In the genomic region with DNA sequence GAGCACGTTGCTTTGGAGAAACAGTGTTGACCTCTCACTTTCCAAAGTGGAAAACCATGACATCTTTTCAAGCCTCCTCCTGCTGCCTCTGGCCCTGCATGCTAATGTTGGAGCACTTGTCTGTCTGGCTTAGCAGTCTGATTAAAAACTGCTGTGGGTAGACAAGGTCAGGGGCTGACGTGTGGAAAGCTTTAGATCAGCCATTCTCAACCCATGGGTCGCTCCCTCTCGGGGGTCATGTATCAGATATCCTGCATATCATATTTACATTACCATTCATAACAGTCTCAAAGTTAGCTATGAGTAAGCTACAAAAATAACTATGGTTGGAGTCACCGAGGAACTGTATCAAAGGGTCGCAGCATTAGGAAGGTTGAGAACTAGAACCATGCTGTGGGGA, we compare ENCODE assay signal across 30 mouse cellular contexts. TPM values are rescaled to one million over a fixed set of nuclear protein-coding genes. Genes with fewer than 3 reads are reported as not detected.
DNase-seq lines count a peak whose midpoint lies in the region; ATAC-seq and TF ChIP-seq lines count a peak whose summit lies in the region.
"Had no signal": no experiment of that assay in that cellular context is flagged by ENCODE, and none has a peak within 500 bp of the region (broad histone marks: within the 10 kb centered on the region; RNA-seq: fewer than 3 reads in every experiment).

No protein-coding gene starts in this region.

- DNase-seq in embryo, embryonic 10.5 days (ENCODE audit: low spot score), result peak; percentile 36
- DNase-seq in embryo, embryonic 9.5 days (ENCODE audit: extremely low spot score), result no peak
- no peak for DNase-seq in heart, postnatal 4 days
- DNase-seq in heart, postnatal 0 days (ENCODE audit: low spot score), result no peak
- DNase-seq in heart, postnatal 25 days (ENCODE audit: low spot score), result no peak
- no peak for DNase-seq in adipocyte (ENCODE audit: low spot score)
- DNase-seq: adrenal gland, postnatal 14 days; cerebellum, adult 11-12 months; cerebellum, adult 9-11 months; gastrocnemius, postnatal 14 days; kidney, adult 8-10 months; layer of hippocampus, adult 9-11 months; liver, embryonic 13.5 days; lung, adult 18-20 months; lung, postnatal 4 days; thymus, postnatal 4 days had no signal

- no peak for TF ChIP-seq EP300 in heart, postnatal 0 days (IDR thresholded peaks at IDR 0.05; ENCODE audit: low read depth)

- peaks cover 28% of the 10 kb centered on the region for H3K4me1 ChIP-seq in heart, embryonic 12.5 days (replicated peaks)
- H3K4me1 ChIP-seq in heart, postnatal 0 days (ENCODE audit: control insufficient read depth, insufficient read depth), result 0 out of 2 replicates have a peak, but pooled peaks cover 4% of the 10 kb centered on the region
- peaks cover 9% of the 10 kb centered on the region for H3K4me1 ChIP-seq in embryonic facial prominence, embryonic 12.5 days
- H3K4me1 ChIP-seq: forebrain, embryonic 10.5 days; limb, embryonic 15.5 days; liver, embryonic 13.5 days; megakaryocyte, embryonic 14.5 days had no signal

- no peak for TF ChIP-seq CTCF in heart, postnatal 0 days (IDR thresholded peaks at IDR 0.05; ENCODE audit: low read depth)

- intact Hi-C loops in heart, postnatal 25 days (cut with DNase I), result no loop called here

- H3K4me3 ChIP-seq in heart, embryonic 12.5 days, result no peak overlapping the region
- H3K4me3 ChIP-seq in heart, postnatal 0 days (ENCODE audit: low read depth, low read length), result no peak overlapping the region
- H3K4me3 ChIP-seq in embryonic facial prominence, embryonic 12.5 days, result no peak overlapping the region
- H3K4me3 ChIP-seq: forebrain, embryonic 10.5 days; hindbrain, embryonic 13.5 days; limb, embryonic 10.5 days; limb, embryonic 15.5 days; liver, embryonic 13.5 days; megakaryocyte, embryonic 14.5 days; midbrain, embryonic 13.5 days had no signal

- WGBS in heart, embryonic 12.5 days, result 17% methylated on average over 6 of the region's 6 CpGs
- 14% methylated on average over 6 of the region's 6 CpGs for WGBS in heart, postnatal 0 days
- WGBS in embryonic facial prominence, embryonic 12.5 days, result 35% methylated on average over 6 of the region's 6 CpGs

- H3K27ac ChIP-seq in heart, embryonic 12.5 days (ENCODE audit: poor library complexity, severe bottlenecking), result peak overlapping the region; percentile 28
- H3K27ac ChIP-seq in heart, postnatal 0 days (ENCODE audit: low read depth), result peak overlapping the region; percentile 48; the same call in 1 of the 2 replicates
- 0 out of 2 replicates have a peak overlapping the region, but pooled peaks have one; percentile 23 for H3K27ac ChIP-seq in embryonic facial prominence, embryonic 12.5 days
- H3K27ac ChIP-seq: forebrain, embryonic 10.5 days; hindbrain, embryonic 13.5 days; kidney, postnatal 0 days; limb, embryonic 10.5 days; limb, embryonic 15.5 days; liver, embryonic 13.5 days; midbrain, embryonic 13.5 days had no signal

- no peaks in the 10 kb centered on the region for H3K27me3 ChIP-seq in heart, embryonic 12.5 days (replicated peaks)
- H3K27me3 ChIP-seq in heart, postnatal 0 days (ENCODE audit: control insufficient read depth, insufficient read depth, low read length), result no peaks in the 10 kb centered on the region
- H3K27me3 ChIP-seq in embryonic facial prominence, embryonic 12.5 days, result no peaks in the 10 kb centered on the region
- H3K27me3 ChIP-seq: hindbrain, embryonic 13.5 days; limb, embryonic 15.5 days; liver, embryonic 13.5 days; megakaryocyte, embryonic 14.5 days; midbrain, embryonic 13.5 days; Patski had no signal

- H3K36me3 ChIP-seq in heart, embryonic 12.5 days, result no peaks in the 10 kb centered on the region
- H3K36me3 ChIP-seq in heart, postnatal 0 days (replicated peaks; ENCODE audit: control insufficient read depth, insufficient read depth, low read length), result no peaks in the 10 kb centered on the region
- H3K36me3 ChIP-seq in embryonic facial prominence, embryonic 12.5 days, result no peaks in the 10 kb centered on the region
- H3K36me3 ChIP-seq: forebrain, embryonic 10.5 days; G1E; hindbrain, embryonic 13.5 days; limb, embryonic 10.5 days; limb, embryonic 15.5 days; liver, embryonic 13.5 days; midbrain, embryonic 13.5 days had no signal

- ATAC-seq in heart, embryonic 12.5 days (ENCODE audit: insufficient number of reproducible peaks, low FRiP score), result 0 out of 2 replicates have a peak, but pooled peaks have one; percentile 29
- ATAC-seq in heart, postnatal 0 days (ENCODE audit: insufficient read depth, low read depth), result no peak
- ATAC-seq in embryonic facial prominence, embryonic 12.5 days (ENCODE audit: insufficient number of reproducible peaks, insufficient read depth, low FRiP score, low TSS enrichment), result no peak
- ATAC-seq: forebrain, embryonic 16.5 days; intestine, embryonic 16.5 days; lung, postnatal 0 days; midbrain, embryonic 13.5 days; Patski had no signal

- H3K9me3 ChIP-seq in heart, embryonic 12.5 days (replicated peaks), result no peaks in the 10 kb centered on the region; the same call in 1 of the 2 replicates
- no peaks in the 10 kb centered on the region for H3K9me3 ChIP-seq in heart, postnatal 0 days (replicated peaks; ENCODE audit: control insufficient read depth, low read length)
- H3K9me3 ChIP-seq in embryonic facial prominence, embryonic 12.5 days, result no peaks in the 10 kb centered on the region
- H3K9me3 ChIP-seq: hindbrain, embryonic 13.5 days; limb, embryonic 10.5 days; limb, embryonic 15.5 days; liver, embryonic 13.5 days; midbrain, embryonic 13.5 days had no signal

- no peak overlapping the region for H3K4me2 ChIP-seq in heart, embryonic 12.5 days
- no peak overlapping the region for H3K4me2 ChIP-seq in heart, postnatal 0 days (ENCODE audit: low read depth, low read length)
- H3K4me2 ChIP-seq in embryonic facial prominence, embryonic 12.5 days (replicated peaks), result no peak overlapping the region
- H3K4me2 ChIP-seq: hindbrain, embryonic 13.5 days; limb, embryonic 15.5 days; liver, embryonic 13.5 days; midbrain, embryonic 13.5 days had no signal

- no peak overlapping the region for H3K9ac ChIP-seq in heart, embryonic 12.5 days
- no peak overlapping the region for H3K9ac ChIP-seq in heart, postnatal 0 days (replicated peaks; ENCODE audit: low read depth, low read length)
- H3K9ac ChIP-seq in embryonic facial prominence, embryonic 12.5 days, result no peak overlapping the region
- H3K9ac ChIP-seq: hindbrain, embryonic 13.5 days; limb, embryonic 15.5 days; liver, embryonic 13.5 days; midbrain, embryonic 13.5 days had no signal

RNA-seq across cellular contexts. Expression of gene Ptp4a2, which starts 57.2 kb away (rescaled TPM):
- 372 and 428 TPM in 2 replicates for polyA plus RNA-seq in heart, embryonic 12.5 days (2016; fragmentation: Nextera tagmentation; extraction: Ambion mirVana)
- total RNA-seq in heart, postnatal 4 days (2021), result 100 to 1,000 TPM; 293 to 301 TPM
- total RNA-seq in heart, postnatal 0 days (2014; rRNA removed; ENCODE audit: low replicate concordance), result 132 and 176 TPM in 2 replicates
- polyA plus RNA-seq in heart, postnatal 0 days (2015; fragmentation: Nextera tagmentation; extraction: Ambion mirVana), result 407 and 417 TPM in 2 replicates
- 100 to 1,000 TPM; 192 to 205 TPM for total RNA-seq in heart, postnatal 25 days (2021)
- polyA plus RNA-seq in embryonic facial prominence, embryonic 12.5 days (2016; fragmentation: Nextera tagmentation; extraction: Ambion mirVana), result 306 and 332 TPM in 2 replicates
